Mouse (Mus musculus): Measurements from ENCODE around the gene Fnbp1.

- TF ChIP-seq CTCF (conservative IDR thresholded peaks at IDR 0.05; ENCODE audit: insufficient read depth, insufficient read length, low read depth, low read length) (no peak), POLR2A (IDR thresholded peaks at IDR 0.05; ENCODE audit: low read depth, low read length) (no peak)
Observed at GRCm38 (mm10) chr2:31069506-31069905, 72.3 kb downstream of the Fnbp1 start.
